Mouse (Mus musculus): ENCODE results near the gene Tecpr1. TPM values are rescaled to one million over a fixed set of nuclear protein-coding genes. Genes with fewer than 3 reads are reported as not detected.

Tecpr1 gene
- total RNA-seq (2022): 100 to 1,000 TPM; 113 to 201 (median 148) TPM

DNA sequence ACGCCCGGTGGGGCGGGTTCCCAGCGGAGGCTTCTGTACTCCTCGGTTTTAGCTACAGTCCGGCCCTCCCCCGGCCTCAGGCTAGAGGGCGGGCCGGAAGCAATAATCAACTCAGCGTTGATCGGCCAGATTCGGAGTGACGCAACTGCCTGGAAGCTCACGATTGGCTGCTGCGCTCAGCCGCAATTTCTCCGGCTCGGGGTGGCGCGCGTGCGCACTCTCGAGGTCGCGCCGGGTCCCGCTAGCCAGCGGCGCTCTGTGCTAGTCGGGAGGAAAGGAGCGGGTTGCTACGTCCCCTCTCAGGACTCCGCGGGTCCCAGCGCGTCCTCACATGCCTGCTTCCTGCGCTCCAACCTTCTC, at the start of gene Tecpr1:
TSS of gene Tecpr1 (minus strand) at position 113 of the 360 bp plus-strand sequence.
- peak; percentile 95 for DNase-seq

DNA sequence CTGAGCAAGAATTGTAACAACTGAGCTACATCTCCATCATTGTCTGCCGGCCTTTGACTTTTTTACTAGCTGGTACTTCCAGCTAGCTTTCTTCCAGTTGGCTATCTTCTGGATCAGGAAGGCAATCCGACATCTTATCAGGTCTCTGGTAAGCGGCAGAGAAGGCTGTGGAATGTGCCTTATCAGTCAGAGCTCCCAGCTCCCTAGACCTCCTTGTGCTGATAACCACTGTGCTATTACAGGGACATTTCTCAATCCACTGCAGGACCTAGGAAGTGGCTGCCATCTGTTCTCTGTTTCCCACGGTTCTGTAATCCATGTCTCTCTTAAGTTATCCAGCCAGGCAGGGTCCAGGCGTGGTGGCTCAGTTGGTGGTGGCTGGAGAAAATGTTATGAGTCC, 48.4 kb upstream of the Tecpr1 start:
- DNase-seq: no peak

DNA sequence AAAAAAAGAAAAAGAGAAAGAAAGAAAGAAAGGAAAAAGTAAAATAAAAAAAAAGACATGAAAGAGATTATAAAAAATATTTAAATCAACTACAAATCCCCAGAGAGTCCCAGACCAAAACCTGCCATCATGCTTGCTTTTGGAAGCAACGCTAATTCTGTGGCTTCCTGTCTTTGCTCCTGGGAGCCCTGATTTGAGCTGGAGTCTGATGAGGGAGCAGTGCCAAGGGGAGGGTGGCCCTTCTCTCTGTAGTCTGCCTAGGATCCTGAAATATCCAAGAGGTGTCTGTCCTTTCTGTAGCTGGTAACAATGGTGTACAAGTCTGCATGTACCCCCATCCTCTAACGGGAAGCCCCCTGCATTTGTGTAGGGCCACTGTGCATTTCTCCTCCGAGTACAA, 47.7 kb upstream of the Tecpr1 start:
- no peak for DNase-seq

DNA sequence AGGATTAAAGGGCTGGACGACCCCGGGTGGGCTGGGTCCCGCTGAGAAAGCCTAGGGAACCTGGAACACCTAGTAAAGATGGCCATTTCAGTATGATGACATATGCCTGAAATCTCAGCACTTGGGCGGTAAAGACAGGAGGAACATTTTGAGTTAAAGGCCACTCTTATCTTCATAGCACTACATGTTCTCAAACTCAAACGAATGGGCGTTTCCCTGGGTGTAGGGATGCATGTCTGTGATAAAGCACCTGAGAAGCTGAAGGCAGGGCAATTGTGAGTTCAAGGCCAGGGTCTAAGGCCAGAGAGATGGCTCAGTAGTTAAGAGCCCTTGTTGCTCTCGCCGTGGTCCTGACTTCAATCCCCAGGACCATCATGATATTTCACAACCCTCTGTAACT, 47.0 kb upstream of the Tecpr1 start:
- no peak for DNase-seq

DNA sequence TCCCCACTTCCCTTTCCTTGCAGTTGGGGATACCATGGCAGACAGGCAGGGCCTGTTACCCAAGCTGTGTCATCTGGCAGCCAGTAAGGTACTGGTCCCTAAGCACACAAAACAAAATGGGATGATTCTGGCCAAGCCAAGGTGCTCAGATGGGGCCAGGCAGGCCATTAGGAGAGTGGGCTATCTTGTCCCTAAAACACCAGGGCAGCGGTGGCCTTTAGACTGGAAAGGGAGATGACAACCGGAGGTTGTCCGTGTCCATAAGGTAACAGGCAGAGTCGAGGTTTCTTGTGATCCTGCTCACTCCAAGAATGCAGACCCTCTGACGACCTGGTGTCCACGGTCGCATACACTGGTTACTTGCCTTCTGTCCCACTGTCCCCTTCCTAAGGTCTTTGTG, 46.5 kb upstream of the Tecpr1 start:
- no peak for DNase-seq

DNA sequence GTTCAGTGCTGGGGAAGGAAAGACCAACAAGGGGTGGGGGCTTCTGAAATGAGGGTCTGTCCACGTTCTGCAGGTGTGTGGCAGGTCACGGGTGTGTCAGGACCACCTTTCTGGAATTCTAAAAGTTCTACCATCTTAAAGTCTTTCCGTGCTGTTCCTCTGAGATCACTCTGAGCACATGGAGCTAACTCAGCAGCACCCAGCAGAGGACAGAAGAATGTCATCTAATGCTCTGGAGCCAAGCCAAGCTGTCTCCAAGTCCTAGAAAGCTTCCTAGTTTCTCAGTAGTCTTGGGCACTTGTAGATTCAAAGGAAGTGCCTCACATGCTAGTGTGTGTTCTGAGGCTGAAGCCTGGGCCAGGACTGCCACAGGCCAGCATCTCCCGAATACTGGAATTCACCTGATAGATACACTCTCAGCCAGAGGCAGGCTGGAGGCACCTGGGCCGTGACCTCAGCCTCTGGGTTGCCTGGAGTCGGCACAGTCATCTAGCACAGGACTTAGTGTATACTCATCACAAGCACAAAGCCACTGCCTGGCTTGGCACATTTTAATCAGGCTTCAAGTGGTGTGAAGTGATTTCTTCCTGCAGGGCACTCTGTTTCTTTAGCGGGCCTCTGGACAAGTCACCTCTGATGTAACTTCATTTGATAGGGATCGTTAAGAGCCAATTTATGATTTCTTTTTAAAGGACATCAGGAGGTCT, 44.3 kb upstream of the Tecpr1 start:
- no peak for DNase-seq

DNA sequence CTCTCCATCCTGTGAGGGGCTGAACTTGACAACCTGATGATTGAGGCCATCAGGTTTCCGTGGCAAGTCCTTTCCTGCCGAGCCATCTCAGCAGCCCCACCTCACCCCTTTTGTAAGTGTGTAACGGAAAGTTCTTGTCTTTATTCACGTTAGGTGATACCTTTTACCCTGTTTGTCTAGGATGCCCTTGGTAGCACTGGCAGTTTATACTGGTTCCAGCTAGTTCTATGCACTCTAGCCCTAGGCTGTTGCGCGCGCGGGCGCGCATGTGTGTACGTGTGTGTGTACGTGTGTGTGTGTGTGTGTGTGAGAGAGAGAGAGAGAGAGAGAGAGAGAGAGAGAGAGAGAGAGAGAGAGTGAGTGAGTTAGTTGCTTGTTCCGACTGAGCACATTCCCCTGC, 40.1 kb upstream of the Tecpr1 start:
- no peak for DNase-seq

DNA sequence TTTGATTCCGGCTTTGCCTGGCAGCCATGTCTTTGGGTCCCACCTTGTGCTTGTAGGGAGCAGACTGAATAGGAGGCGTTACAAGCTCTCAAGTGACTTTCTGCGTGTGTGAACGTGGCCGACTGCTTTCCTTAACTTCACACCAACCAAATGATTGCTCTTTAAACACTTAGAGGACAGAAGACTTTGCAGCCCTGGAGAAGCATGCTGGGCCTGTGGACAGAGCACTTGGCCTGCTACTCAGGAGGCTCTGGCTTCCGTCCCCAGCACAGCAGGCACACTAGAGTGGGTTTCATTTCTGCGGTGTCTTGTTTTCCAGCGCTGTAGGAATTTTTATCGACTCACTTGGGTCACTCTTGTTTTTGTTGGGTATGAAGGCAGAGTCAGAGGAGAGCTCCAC, 39.7 kb upstream of the Tecpr1 start:
- no peak for DNase-seq

DNA sequence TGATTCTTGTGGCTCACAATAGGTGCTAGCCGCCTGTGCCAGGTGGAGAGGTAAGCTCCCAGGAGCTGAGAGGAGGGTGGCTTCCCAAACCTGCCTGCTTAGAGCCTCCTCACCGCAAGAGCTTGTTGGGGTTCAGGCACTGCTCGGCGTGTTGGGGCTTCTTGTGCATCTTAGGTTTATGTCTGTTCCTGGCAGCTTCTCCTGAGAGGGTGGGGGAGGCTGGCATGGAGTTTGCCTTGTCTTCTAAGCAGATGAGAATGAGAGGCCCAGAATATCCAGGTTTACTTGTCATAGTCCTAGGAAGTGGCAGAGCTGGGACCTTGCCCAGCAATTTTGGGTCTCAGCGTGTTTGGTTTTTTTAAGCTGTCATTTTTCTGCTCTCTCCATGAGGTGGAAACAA, 38.4 kb upstream of the Tecpr1 start:
- DNase-seq: no peak

DNA sequence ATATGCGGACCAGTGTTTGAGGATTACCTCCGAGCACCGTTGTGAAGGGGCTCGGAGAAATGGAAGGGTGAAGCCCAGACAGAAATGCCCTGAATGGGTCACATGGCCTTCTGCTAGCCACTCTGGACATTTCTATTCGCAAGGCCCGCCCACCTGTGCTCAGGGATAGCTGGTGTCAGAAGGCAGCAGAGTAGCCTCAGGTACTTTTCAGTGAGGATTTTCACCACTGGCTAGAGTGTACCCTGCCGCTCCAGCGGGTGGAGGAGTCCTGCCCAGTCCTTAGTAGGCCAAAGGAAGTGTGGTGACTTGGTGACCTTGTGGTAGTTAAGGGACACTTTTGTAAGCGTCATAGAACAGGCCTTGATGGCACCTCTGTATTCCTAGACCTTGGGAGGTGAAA, 37.9 kb upstream of the Tecpr1 start:
- DNase-seq: no peak

DNA sequence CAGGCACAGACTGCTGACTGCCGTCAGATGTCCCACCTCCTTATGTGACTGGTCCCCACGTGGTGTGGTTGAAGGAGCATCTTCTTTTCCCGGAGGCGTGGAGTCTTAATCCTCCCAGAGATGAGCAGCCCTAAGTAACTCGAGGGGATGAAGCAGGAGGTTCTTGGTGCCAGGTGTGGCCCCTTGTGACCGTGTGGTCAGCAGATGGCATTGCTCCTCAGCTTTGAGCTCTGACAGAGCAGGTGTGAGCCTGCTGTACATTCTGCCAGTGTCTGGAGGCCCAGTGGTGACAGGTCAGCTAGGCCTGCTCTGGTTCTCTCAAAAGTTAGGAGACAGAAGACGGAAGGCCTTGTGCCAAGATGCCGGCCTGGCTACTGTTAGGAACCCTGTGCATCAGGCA, 37.0 kb upstream of the Tecpr1 start:
- DNase-seq: no peak

DNA sequence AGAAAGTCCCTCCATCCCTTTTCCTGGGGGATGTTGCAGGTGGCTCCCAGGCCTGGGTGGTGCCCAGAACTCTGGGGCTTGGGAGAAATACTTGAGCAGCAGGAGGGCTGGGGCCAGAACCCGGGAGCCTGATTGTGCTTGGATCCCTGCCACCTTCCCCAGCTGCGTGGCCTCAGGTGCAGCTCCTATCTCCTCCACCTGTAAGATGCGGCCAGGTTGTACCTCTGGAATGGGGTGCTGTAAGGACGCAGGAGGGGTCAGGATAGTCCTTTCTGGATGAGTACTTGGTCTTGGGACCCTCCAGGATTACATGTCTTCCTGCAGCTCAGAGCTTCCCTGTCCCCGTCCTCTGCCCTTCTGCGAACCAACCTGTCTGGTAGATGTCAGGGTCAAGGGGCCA, 35.8 kb upstream of the Tecpr1 start:
- DNase-seq: no peak

DNA sequence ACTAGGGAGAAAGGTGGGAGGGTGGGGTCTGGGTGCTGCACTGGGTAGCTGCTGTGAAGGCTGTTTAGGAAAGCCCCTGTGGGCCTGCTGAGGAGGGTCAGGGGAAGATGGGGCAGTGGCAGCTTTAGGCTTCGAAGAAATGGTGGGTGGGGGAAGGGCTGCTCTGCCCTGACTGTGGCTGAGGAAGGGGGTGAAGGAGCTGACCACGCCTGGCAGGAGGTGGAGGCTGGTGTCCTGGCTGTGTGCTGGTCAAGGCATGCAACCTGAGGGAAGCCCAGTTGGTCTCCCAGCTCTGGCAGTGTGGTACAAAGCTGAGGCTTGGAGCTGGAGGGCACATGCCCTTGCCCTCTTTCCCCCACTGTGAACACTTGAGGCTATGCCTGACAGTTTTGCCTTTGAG, 35.3 kb upstream of the Tecpr1 start:
- no peak for DNase-seq

DNA sequence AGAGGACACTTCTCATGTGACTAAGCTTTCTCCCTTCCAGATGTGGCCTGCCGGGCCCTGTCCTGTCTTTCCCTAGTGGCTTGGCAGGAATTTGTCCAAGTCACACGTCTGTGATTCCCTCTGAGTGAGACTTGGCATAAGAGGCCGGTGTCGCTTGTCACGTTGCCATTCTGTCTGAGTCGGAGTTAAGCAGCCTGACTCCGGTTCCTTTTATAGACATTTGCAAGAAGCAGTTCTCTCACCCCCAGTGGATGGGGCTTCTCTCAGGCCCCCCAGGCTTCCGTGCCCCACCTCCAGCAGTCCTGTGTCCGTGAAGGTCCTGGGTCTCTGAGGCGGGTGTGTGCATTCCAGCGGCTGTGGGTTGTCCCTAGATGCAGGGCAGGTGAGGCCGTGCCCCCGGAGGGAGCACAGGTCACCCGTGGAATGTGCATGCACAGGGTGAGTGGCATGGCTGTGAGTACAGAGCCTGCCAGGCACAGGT, 34.8 kb upstream of the Tecpr1 start:
- peak; percentile 45 for DNase-seq

DNA sequence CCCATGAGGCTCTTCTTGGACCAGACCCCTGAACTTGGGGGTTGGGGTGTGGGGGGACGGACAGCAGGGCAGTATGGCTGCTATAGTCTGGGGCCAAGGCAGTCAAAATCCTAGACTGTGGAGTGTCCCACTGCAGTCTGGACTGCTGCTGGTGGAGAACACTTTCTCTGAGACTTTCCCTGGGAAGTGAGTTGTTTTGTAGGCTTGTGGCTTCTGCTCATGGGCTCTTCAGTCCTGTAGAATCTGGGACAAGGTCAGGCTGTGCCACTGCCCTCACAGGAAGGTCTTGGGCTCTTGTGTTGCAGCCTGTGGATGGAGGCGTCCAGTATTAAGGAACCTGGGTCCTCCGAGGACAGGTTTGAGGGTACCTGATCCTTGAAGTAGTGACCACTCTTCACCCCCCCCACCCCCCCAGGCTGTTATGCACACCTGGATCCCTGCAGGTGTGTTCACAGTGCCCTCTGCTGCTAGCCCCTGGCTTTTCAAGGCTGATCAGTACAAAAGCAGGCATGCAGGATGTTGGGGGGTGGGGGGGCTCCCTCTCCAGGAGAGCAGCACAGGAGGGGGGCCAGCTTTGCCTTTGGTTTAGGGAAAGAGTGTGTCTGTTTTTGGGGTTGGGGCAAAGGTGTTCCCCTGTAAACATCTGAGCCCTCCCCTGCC, 34.2 kb upstream of the Tecpr1 start:
- DNase-seq: no peak

DNA sequence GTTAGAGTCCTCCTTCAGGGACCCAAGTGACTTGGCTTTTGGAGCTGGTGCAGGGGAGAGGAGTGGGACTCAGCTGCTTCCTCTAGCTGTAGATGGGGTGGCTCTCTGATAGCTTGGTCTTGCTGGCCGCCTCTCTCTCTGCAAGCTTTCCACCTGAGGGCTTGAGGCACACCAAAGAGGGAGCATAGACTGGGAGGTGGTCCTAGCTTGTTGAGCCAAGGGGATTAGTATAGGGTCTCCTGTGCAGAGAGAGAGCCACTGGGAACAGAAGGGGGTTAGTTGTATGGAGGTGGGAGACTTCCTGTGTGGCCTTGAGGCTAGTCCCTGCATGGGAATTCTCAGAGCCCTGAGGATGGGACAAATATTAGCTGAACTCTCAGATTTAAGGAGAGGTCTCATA, 33.5 kb upstream of the Tecpr1 start:
- DNase-seq: no peak

DNA sequence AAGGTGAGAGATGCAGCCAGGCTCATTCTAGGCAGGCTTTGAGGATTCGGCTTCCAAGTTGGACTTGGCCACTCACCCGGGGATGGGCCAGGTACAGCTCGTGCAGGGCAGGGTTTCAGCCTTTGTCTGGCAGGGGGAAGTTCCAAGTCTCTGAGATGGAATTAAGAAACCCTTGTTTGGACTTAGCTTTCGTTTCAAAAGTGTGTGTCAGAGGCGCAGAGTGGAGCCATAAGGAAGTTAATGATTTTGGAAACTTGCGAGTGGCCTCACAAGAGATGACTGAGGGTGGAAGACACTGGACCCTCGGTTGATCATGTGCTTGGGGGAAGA, 33.1 kb upstream of the Tecpr1 start:
- no peak for DNase-seq

DNA sequence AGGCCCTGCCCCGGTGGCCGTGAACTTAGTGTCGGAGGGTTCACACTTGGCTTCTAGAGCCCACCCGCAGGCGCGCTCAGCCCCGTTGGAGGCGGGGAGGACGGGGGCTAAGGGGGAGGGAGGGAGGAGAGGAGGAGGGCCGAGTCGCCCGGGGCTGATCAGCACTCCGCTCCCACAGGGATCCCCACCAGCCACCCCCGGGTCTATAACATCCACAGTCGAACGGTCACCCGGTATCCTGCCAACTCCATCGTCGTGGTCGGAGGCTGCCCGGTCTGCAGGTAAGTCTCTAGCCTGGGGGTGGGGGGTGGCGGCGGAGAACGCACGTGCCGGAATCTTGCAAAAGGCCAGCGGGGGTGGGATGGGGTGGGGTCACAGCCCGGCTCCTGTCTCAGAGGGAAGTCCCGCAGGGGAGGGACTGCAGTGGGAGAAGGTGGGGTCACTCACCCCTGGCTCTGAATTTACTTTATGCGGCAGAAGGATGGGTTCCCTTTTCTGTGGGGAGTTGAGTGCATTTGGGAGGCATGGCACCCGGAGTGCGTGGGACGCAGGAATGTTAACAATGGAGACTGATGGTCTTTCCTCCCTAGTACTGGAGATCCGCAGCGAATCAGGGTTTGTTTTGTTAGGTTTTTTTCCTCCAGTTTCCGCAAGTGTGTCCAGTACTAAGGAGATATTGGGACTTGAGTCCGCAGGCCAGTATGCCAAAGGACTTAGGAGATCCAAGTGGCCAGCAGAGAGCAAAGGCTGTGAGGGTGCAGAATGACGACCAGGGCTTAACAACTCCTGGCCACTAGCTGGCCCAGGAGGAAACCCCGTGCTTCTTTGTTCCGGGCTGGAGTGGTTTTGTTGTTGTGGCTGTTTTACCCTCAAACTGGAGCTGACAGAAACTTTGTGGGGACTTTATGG, 32.5 kb upstream of the Tecpr1 start:
- peak; percentile 51 for DNase-seq

DNA sequence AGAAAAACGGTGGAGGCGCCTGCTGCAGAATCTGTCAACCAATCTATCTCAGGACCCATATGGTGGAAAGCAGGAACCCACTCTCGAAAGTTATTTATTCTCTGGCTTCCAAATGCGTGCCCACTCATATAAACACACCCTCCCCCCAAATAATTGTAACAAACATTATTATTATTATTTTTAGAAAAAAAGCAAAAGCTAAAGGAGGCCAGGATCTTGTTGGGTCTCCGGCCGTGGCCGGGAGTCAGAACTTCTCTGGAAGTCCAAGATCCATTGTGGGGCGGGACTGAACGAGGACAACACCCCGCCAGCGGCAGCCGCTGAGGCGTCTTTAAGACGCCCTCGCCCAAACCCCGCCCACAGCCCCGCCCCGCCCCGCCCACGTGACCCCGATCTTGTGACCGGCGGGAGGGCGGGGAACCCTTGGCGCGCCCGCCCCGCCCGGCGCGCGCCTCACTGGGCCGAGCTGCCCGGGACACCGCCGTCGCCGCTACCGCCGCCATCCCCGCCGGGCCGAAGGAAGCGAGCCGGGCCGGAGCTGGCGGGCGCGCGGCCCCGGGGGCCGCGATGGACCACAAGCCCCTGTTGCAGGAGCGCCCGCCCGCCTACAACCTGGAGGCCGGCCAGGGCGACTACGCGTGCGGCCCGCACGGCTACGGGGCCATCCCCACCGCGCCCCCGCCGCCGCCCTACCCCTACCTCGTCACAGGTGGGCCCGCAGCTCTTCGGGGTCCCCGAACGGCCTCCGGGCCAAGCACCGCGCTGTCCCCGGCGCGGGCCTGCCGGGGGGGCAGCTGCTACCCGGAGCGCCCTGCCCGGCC, 31.6 kb upstream of the Tecpr1 start:
- DNase-seq: peak; percentile 85

DNA sequence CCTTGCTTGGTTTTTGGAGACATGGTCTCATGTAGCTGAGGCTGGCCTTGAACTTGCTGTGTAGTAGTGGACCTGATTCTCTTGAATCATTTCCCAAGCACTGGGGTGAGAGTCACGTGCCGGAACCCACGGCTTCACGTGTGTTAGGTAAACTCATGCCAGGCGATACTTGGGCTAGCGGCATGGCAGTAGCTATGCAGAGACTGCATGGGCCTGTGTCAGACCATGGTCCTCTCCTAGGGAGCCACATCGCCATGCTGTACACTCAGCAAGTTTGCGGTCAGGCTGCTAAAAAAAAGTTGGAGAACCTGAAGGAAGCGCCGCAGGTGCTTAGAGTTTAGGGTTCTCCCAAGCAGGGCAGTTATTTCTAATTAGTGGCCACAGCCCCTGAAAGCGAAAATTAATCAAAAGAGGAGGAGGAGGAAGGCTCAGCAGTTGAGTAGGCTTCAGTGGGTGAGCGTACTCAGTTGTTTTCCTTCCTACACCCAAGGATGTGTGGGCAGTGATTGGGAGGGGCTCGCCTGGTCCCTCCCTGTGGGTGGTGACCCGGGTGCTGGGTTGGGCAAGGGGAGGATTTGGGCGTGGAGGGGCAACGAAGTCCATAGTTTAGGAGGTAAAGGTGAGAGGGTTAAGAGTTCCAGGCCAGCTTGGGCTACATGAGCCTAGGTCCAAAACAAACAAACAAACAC, 30.9 kb upstream of the Tecpr1 start:
- peak; percentile 82 for DNase-seq

DNA sequence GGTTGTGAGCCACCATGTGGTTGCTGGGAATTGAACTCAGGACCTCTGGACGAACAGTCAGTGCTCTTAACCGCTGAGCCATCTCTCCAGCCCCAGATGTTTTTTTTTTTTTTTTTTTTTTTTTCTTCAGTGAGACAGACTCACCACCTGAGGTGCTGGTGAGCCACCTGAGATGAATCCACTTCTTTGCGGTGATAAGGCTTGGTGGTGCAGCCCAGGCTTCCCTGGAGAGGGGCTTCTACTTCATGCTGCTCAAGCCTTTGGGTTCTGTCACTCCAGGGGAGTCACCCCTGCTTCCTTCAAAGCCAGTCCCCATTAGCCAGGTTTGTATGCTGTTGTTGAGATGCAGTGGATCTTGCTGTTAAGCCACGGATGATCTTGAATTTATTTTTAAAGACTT, 29.8 kb upstream of the Tecpr1 start:
- no peak for DNase-seq
